Mouse (Mus musculus) kidney, adult 9 months (tissue): ENCODE data around the gene Cfap97d1.

Experiments used
- DNase-seq: peaks from one replicate; pipeline ENCODE4 v3.0.0; 2022

Gene Cfap97d1

GRCm38 (mm10) chr11:101974181-101974580 is 9.9 kb upstream of the Cfap97d1 start:
- DNase-seq, result no peak

GRCm38 (mm10) chr11:101974923-101975322 is 9.2 kb upstream of the Cfap97d1 start:
- no peak for DNase-seq

GRCm38 (mm10) chr11:101976949-101977348 is 7.1 kb upstream of the Cfap97d1 start:
- DNase-seq, result no peak

GRCm38 (mm10) chr11:101979140-101979539 is 4.9 kb upstream of the Cfap97d1 start:
- no peak for DNase-seq

GRCm38 (mm10) chr11:101980603-101981157 is 3.4 kb upstream of the Cfap97d1 start:
- DNase-seq, result no peak

GRCm38 (mm10) chr11:101981850-101982249 is 2.2 kb upstream of the Cfap97d1 start:
- peak; percentile 46 for DNase-seq

GRCm38 (mm10) chr11:101982981-101983411 is 1.1 kb upstream of the Cfap97d1 start:
- DNase-seq, result peak; percentile 38

- DNase-seq, result peak; percentile 34
These were observed 603 bp upstream of the Cfap97d1 start for GRCm38 (mm10) chr11:101983431-101983921.

GRCm38 (mm10) chr11:101985450-101985849 is 1.4 kb downstream of the Cfap97d1 start:
- DNase-seq, result peak; percentile 33

GRCm38 (mm10) chr11:101985990-101986389 is 1.9 kb downstream of the Cfap97d1 start:
- DNase-seq, result peak; percentile 92

GRCm38 (mm10) chr11:101986913-101987312 is 2.8 kb downstream of the Cfap97d1 start, which contains the start of gene Dusp3:
TSS of gene Dusp3 (minus strand) at chr11:101987013.
- no peak for DNase-seq

GRCm38 (mm10) chr11:101990244-101990643 is 6.2 kb downstream of the Cfap97d1 start:
- no peak for DNase-seq

- DNase-seq, result no peak
These were observed 7.7 kb downstream of the Cfap97d1 start for GRCm38 (mm10) chr11:101991813-101992212.

GRCm38 (mm10) chr11:101992411-101992810 is 8.3 kb downstream of the Cfap97d1 start:
- no peak for DNase-seq

GRCm38 (mm10) chr11:101994100-101994499 is 10.0 kb downstream of the Cfap97d1 start:
- DNase-seq, result no peak

- no peak for DNase-seq
These were observed 11.9 kb downstream of the Cfap97d1 start for GRCm38 (mm10) chr11:101995938-101996337.

- peak; percentile 54 for DNase-seq
These were observed 14.2 kb downstream of the Cfap97d1 start for GRCm38 (mm10) chr11:101998258-101998657.

GRCm38 (mm10) chr11:101999466-101999865 is 15.4 kb downstream of the Cfap97d1 start:
- DNase-seq, result no peak

GRCm38 (mm10) chr11:102004251-102004650 is 20.2 kb downstream of the Cfap97d1 start:
- DNase-seq, result no peak

- DNase-seq, result no peak
These were observed 22.2 kb downstream of the Cfap97d1 start for GRCm38 (mm10) chr11:102006271-102006670.

- DNase-seq, result no peak
These were observed 22.6 kb downstream of the Cfap97d1 start for GRCm38 (mm10) chr11:102006688-102007087.

- DNase-seq, result no peak
These were observed 24.3 kb downstream of the Cfap97d1 start for GRCm38 (mm10) chr11:102008372-102008771.

- no peak for DNase-seq
These were observed 25.0 kb downstream of the Cfap97d1 start for GRCm38 (mm10) chr11:102008954-102009637.

GRCm38 (mm10) chr11:102010140-102010539 is 26.1 kb downstream of the Cfap97d1 start:
- DNase-seq, result no peak
